Mouse (Mus musculus) intestine, embryonic 14.5 days (tissue): Measurements from ENCODE around the gene Rpl3l. TPM values are rescaled to one million over a fixed set of nuclear protein-coding genes. Genes with fewer than 3 reads are reported as not detected.

ENCODE experiments used
- ATAC-seq: fragments of 200-750 bp; cut with Nextera tagmentation; replicated peaks from 2 replicates; pipeline ENCODE4 v1.8.0; 2017; ENCODE audit warnings: low read depth, moderate number of reproducible peaks, moderate TSS enrichment, moderate library complexity; ENCODE audit not compliant: low FRiP score, low TSS enrichment
- DNase-seq: peaks from one replicate; pipeline ENCODE4 v3.0.0-alpha.2; 2018; ENCODE audit warnings: low spot score
- H3K27ac ChIP-seq: fragments of 300-500 bp; sonication (generic); 2 replicates; pipeline ENCODE4 v1.5.1; 2014; ENCODE audit warnings: low read depth, mild to moderate bottlenecking, control low read depth
- H3K27me3 ChIP-seq: fragments of 300-500 bp; sonication (generic); replicated peaks from 2 replicates; pipeline ENCODE4 v1.6.1; 2014; ENCODE audit warnings: low read length, control low read depth; ENCODE audit not compliant: control insufficient read depth, insufficient read depth
- H3K36me3 ChIP-seq: fragments of 300-500 bp; sonication (generic); 2 replicates; pipeline ENCODE4 v1.6.1; 2014; ENCODE audit warnings: low read length, control low read depth; ENCODE audit not compliant: control insufficient read depth, insufficient read depth
- H3K4me1 ChIP-seq: fragments of 300-500 bp; sonication (generic); replicated peaks from 2 replicates; pipeline ENCODE4 v1.6.1; 2014; ENCODE audit warnings: low read length, control low read depth, mixed read lengths; ENCODE audit not compliant: control insufficient read depth, insufficient read depth
- H3K4me2 ChIP-seq: fragments of 300-500 bp; sonication (generic); 2 replicates; pipeline ENCODE4 v1.6.1; 2014; ENCODE audit warnings: low read length
- H3K4me3 ChIP-seq: fragments of 300-500 bp; sonication (generic); 2 replicates; pipeline ENCODE4 v1.5.1; 2014; ENCODE audit warnings: low read depth, low read length, control low read depth, mixed read lengths
- H3K9ac ChIP-seq: fragments of 300-500 bp; sonication (generic); 2 replicates; pipeline ENCODE4 v1.6.1; 2014; ENCODE audit warnings: mild to moderate bottlenecking, low read length
- H3K9me3 ChIP-seq: fragments of 300-500 bp; sonication (generic); 2 replicates; pipeline ENCODE4 v1.6.1; 2016; ENCODE audit warnings: low read length, control low read depth; ENCODE audit not compliant: control insufficient read depth
- WGBS: fragments of 180-500 bp; shearing (Covaris S2); extraction: QIAGEN DNeasy Blood & Tissue Kit; methylation state at CpG from one replicate; pipeline ENCODE4 v1.1.7; 2014; 5-methylcytosine and 5-hydroxymethylcytosine counted together
- polyA plus RNA-seq: library from polyadenylated mRNA; unstranded; fragments of >200 nt; fragmentation: Nextera tagmentation; extraction: Ambion mirVana; gene quantifications from 2 replicates; pipeline ENCODE4 v1.2.1, GENCODE M21; 2014

The Rpl3l gene
- polyA plus RNA-seq, 1 experiment from 2014 or later: not detected

GRCm38 (mm10) chr17:24733434-24734050 is 5.9 kb downstream of the Rpl3l start:
- ATAC-seq (no peak), DNase-seq (no peak)
- Histone ChIP-seq H3K36me3 (no peaks in the 10 kb centered on the region), H3K4me1 (peaks cover 7% of the 10 kb centered on the region; the same call in 1 of the 2 replicates), H3K4me2 (no peak overlapping the region), H3K9ac (no peak overlapping the region), H3K27me3 (no peaks in the 10 kb centered on the region), H3K27ac (no peak overlapping the region), H3K9me3 (no peaks in the 10 kb centered on the region), H3K4me3 (no peak overlapping the region)
- 91% methylated on average over 21 of the region's 21 CpGs for WGBS

- no peak for ATAC-seq
- Histone ChIP-seq H3K4me2 (no peak overlapping the region), H3K27me3 (no peaks in the 10 kb centered on the region), H3K27ac (no peak overlapping the region), H3K4me1 (peaks cover 7% of the 10 kb centered on the region; the same call in 1 of the 2 replicates), H3K4me3 (no peak overlapping the region), H3K9me3 (no peaks in the 10 kb centered on the region), H3K9ac (no peak overlapping the region), H3K36me3 (no peaks in the 10 kb centered on the region)
- 90% methylated on average over 1 of the region's 1 CpGs for WGBS
- DNase-seq: no peak
These were observed 6.9 kb downstream of the Rpl3l start for GRCm38 (mm10) chr17:24734513-24734912.

- Histone ChIP-seq H3K4me2 (peak overlapping the region; percentile 82), H3K9me3 (no peaks in the 10 kb centered on the region), H3K27ac (peak overlapping the region; percentile 60; the same call in 1 of the 2 replicates), H3K4me1 (peaks cover 7% of the 10 kb centered on the region; the same call in 1 of the 2 replicates), H3K9ac (no peak overlapping the region), H3K27me3 (no peaks in the 10 kb centered on the region), H3K36me3 (0 out of 2 replicates have a peak, but pooled peaks cover 4% of the 10 kb centered on the region), H3K4me3 (no peak overlapping the region)
- DNase-seq (no peak), ATAC-seq (no peak)
- WGBS: 92% methylated on average over 7 of the region's 7 CpGs
These were observed 7.8 kb downstream of the Rpl3l start for GRCm38 (mm10) chr17:24735446-24735845.

GRCm38 (mm10) chr17:24736330-24737051 is 8.9 kb downstream of the Rpl3l start, which contains the start of gene Msrb1:
TSS of gene Msrb1 (plus strand) at chr17:24736642.
- Histone ChIP-seq H3K4me2 (peak within 1 kb of the TSS; percentile 82), H3K4me3 (peak within 1 kb of the TSS; percentile 61), H3K27me3 (no peaks in the 10 kb centered on the region), H3K9ac (peak within 1 kb of the TSS; percentile 65), H3K36me3 (peaks cover 9% of the 10 kb centered on the region; the same call in 1 of the 2 replicates), H3K9me3 (no peaks in the 10 kb centered on the region), H3K4me1 (peaks cover 7% of the 10 kb centered on the region; the same call in 1 of the 2 replicates), H3K27ac (peak within 1 kb of the TSS; percentile 60)
- DNase-seq (peak; percentile 94), ATAC-seq (peak; percentile 95)
- 1% methylated on average over 29 of the region's 29 CpGs for WGBS

DNA sequence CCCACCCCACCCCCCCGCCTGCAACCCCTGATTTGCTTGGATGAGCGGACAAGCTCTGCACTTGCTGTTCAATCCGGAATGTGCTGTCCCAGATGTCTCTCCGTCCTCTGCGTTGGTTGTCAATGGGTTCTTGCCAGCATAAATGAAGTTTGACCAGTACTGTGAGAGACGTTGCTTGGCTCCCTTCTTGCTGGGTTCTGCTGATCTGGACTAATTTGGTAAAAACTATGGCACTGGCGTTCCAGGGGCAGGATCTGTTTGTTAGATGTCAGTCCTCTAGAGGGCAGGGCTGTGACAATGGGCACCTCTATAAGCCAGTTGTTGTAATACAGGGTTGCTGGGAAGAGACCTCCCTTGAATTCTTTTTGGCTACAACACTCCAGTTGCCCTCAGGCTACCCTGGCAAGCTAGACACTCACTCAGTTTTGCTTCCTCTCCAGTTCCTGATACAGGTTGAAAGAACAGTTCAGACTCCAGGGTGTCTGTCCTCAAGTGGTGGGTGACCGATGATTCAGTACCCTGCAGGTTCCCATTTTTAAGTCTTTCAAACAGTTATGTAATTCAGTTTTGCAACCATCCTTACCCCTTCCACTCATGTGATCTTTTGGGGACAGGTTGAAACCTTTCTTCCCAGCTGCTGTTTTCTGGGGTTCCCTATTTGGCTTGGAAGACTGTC is 9.7 kb downstream of the Rpl3l start:
- Histone ChIP-seq H3K9me3 (no peaks in the 10 kb centered on the region), H3K4me2 (peak overlapping the region; percentile 82), H3K27me3 (no peaks in the 10 kb centered on the region), H3K36me3 (peaks cover 15% of the 10 kb centered on the region; the same call in 1 of the 2 replicates), H3K4me1 (peaks cover 7% of the 10 kb centered on the region; the same call in 1 of the 2 replicates), H3K9ac (peak overlapping the region; percentile 65), H3K4me3 (peak overlapping the region; percentile 61), H3K27ac (no peak overlapping the region)
- ATAC-seq: no peak
- WGBS: 28% methylated on average over 8 of the region's 8 CpGs
- no peak for DNase-seq

DNA sequence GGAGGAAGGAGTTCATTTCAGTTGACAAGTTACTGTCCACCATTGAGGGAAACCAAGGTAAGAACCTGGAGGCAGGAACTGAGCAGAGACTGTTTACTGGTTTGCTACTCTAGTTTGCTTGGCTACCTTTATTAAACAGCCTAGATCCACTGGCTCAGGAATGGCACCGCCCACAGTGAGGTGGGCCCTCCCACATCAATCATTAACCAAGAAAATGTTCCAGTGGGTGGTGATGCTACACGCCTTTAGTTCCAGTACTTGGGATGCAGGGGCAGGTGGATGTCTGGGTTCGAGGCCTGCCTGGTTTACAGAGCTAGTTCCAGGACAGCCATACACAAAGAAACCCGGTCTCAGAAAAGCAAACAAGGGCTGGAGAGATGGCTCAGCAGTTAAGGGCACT is 10.6 kb downstream of the Rpl3l start:
- H3K4me1 ChIP-seq: peaks cover 7% of the 10 kb centered on the region; the same call in 1 of the 2 replicates
- peaks cover 15% of the 10 kb centered on the region; the same call in 1 of the 2 replicates for H3K36me3 ChIP-seq
- H3K9ac ChIP-seq: no peak overlapping the region
- no peak for DNase-seq
- 82% methylated on average over 4 of the region's 4 CpGs for WGBS
- H3K27me3 ChIP-seq: no peaks in the 10 kb centered on the region
- no peak overlapping the region for H3K27ac ChIP-seq
- H3K4me3 ChIP-seq: no peak overlapping the region
- ATAC-seq: no peak
- H3K4me2 ChIP-seq: no peak overlapping the region
- no peaks in the 10 kb centered on the region for H3K9me3 ChIP-seq

DNA sequence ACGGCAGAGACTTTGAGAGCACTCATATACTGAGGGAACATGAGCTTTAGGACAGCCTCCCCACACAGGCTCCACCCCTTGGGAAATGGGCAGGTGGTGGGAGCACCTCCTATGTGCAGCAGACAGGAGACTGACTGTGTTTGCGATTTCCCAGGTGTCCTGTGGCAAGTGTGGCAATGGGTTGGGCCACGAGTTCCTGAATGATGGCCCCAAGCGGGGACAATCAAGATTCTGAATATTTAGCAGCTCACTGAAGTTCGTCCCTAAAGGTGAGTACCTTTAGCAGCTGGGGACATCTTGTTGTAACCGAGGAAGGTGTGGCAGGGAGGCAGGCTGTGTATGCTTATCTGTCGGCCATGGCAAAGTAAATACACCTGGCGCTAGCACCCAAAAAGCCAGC is 12.3 kb downstream of the Rpl3l start:
- DNase-seq: no peak
- 73% methylated on average over 8 of the region's 8 CpGs for WGBS
- H3K4me2 ChIP-seq: no peak overlapping the region
- H3K36me3 ChIP-seq: peaks cover 15% of the 10 kb centered on the region; the same call in 1 of the 2 replicates
- no peak overlapping the region for H3K4me3 ChIP-seq
- no peaks in the 10 kb centered on the region for H3K9me3 ChIP-seq
- peaks cover 7% of the 10 kb centered on the region; the same call in 1 of the 2 replicates for H3K4me1 ChIP-seq
- H3K9ac ChIP-seq: no peak overlapping the region
- ATAC-seq: no peak
- H3K27ac ChIP-seq: no peak overlapping the region
- no peaks in the 10 kb centered on the region for H3K27me3 ChIP-seq

GRCm38 (mm10) chr17:24742307-24742706 is 14.7 kb downstream of the Rpl3l start:
- no peaks in the 10 kb centered on the region for H3K9me3 ChIP-seq
- no peak for DNase-seq
- H3K36me3 ChIP-seq: peaks cover 15% of the 10 kb centered on the region; the same call in 1 of the 2 replicates
- H3K4me2 ChIP-seq: no peak overlapping the region
- H3K27me3 ChIP-seq: no peaks in the 10 kb centered on the region
- peaks cover 6% of the 10 kb centered on the region; the same call in 1 of the 2 replicates for H3K4me1 ChIP-seq
- 79% methylated on average over 8 of the region's 8 CpGs for WGBS
- ATAC-seq: no peak
- H3K9ac ChIP-seq: no peak overlapping the region
- H3K4me3 ChIP-seq: no peak overlapping the region
- H3K27ac ChIP-seq: no peak overlapping the region
